Mouse (Mus musculus) stomach, postnatal 0 days (tissue): ENCODE results near the gene Gm21411. TPM values are rescaled to one million over a fixed set of nuclear protein-coding genes. Genes with fewer than 3 reads are reported as not detected.

Experiments used
- polyA plus RNA-seq: library from polyadenylated mRNA; unstranded; fragments of >200 nt; fragmentation: Nextera tagmentation; extraction: Ambion mirVana; gene quantifications from 2 replicates; pipeline ENCODE4 v1.2.1, GENCODE M21; 2015

The Gm21411 gene
- polyA plus RNA-seq, 1 experiment from 2014 or later: not detected

Other genes starting within 250 kb of the Gm21411 start
- not detected in 2 replicates for gene Zfp989, start 62.4 kb upstream of the Gm21411 start, polyA plus RNA-seq
- gene Rex2, start 112.3 kb upstream of the Gm21411 start, polyA plus RNA-seq: not detected in 2 replicates
- gene Zfp991, start 222.4 kb upstream of the Gm21411 start, polyA plus RNA-seq: 3.9 and 4.3 TPM in 2 replicates